Mouse (Mus musculus) c-Kit-positive CD71-positive TER-119-negative erythroid progenitor cells, embryonic 14.5 days (primary cell): ENCODE data around the gene Wdr63.

ENCODE experiments used
- DNase-seq: peaks from one replicate; pipeline ENCODE4 v3.0.0-alpha.2; 2013; ENCODE audit warnings: low read depth

The Wdr63 gene

GRCm38 (mm10) chr3:146053082-146053814, 54.7 kb downstream of the Wdr63 start:
- DNase-seq = no peak

- no peak for DNase-seq
Measured at GRCm38 (mm10) chr3:146051277-146052007, 56.5 kb downstream of the Wdr63 start.

- DNase-seq = no peak
Measured at GRCm38 (mm10) chr3:146049951-146050350, 58.0 kb downstream of the Wdr63 start.

GRCm38 (mm10) chr3:146047704-146048207, 60.2 kb downstream of the Wdr63 start:
- peak; percentile 22 for DNase-seq

- no peak for DNase-seq
Measured at GRCm38 (mm10) chr3:146046076-146046475, 61.9 kb downstream of the Wdr63 start.

- no peak for DNase-seq
Measured at GRCm38 (mm10) chr3:146044977-146045376, 63.0 kb downstream of the Wdr63 start.

GRCm38 (mm10) chr3:146041382-146041781, 66.5 kb downstream of the Wdr63 start:
- DNase-seq = no peak

- no peak for DNase-seq
Measured at GRCm38 (mm10) chr3:146039132-146039903, 68.6 kb downstream of the Wdr63 start.

GRCm38 (mm10) chr3:146037906-146038305, 70.0 kb downstream of the Wdr63 start:
- no peak for DNase-seq

GRCm38 (mm10) chr3:146032976-146033375, 75.0 kb downstream of the Wdr63 start:
- no peak for DNase-seq

GRCm38 (mm10) chr3:146030255-146030836, 77.6 kb downstream of the Wdr63 start:
- no peak for DNase-seq

- no peak for DNase-seq
Measured at GRCm38 (mm10) chr3:146029234-146029633, 78.7 kb downstream of the Wdr63 start.

GRCm38 (mm10) chr3:146028406-146028805, 79.5 kb downstream of the Wdr63 start:
- DNase-seq = no peak

GRCm38 (mm10) chr3:146027116-146027515, 80.8 kb downstream of the Wdr63 start:
- DNase-seq = no peak

- DNase-seq = no peak
Measured at GRCm38 (mm10) chr3:146025499-146025898, 82.4 kb downstream of the Wdr63 start.

- no peak for DNase-seq
Measured at GRCm38 (mm10) chr3:146024746-146025145, 83.2 kb downstream of the Wdr63 start.

- no peak for DNase-seq
Measured at GRCm38 (mm10) chr3:146022232-146022631, 85.7 kb downstream of the Wdr63 start.

GRCm38 (mm10) chr3:146017521-146017920, 90.4 kb downstream of the Wdr63 start:
- DNase-seq = no peak

GRCm38 (mm10) chr3:146016979-146017378, 91.0 kb downstream of the Wdr63 start:
- DNase-seq = no peak

- no peak for DNase-seq
Measured at GRCm38 (mm10) chr3:146014321-146014720, 93.6 kb downstream of the Wdr63 start.

- DNase-seq = no peak
Measured at GRCm38 (mm10) chr3:146013490-146013889, 94.4 kb downstream of the Wdr63 start.
